Comparison of ENCODE assay signal across 25 mouse cellular contexts in the genomic region with DNA sequence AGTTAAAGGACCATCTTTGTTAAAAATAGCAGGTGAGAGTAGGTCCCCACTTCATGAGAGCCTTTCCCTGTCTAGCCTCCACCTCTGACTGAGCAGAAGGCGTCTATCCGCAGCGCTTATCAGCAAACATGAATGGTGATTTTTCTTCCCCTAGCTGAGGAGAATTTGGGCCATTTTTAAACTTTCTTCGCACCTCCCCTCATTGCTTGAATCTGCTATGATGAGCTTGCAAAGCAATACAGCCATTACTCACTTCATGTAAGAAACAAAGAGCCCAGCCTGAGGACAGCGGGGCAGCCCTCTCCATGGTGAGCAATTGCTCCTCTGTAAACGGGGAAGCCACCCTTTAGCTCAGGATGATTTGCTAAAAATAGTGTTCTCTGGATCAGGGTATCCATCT. TPM values are rescaled to one million over a fixed set of nuclear protein-coding genes. Genes with fewer than 3 reads are reported as not detected.
"Had no signal": no experiment of that assay in that cellular context is flagged by ENCODE, and none has a peak within 500 bp of the region (broad histone marks: within the 10 kb centered on the region; RNA-seq: fewer than 3 reads in every experiment).

No protein-coding gene starts in this region.

- H3K27ac ChIP-seq: limb, embryonic 12.5 days; limb, embryonic 15.5 days; liver, embryonic 14.5 days; macrophage; midbrain, embryonic 12.5 days; midbrain, embryonic 15.5 days; neural tube, embryonic 13.5 days; stomach, embryonic 15.5 days had no signal

- H3K4me2 ChIP-seq: limb, embryonic 12.5 days; limb, embryonic 15.5 days; liver, embryonic 11.5 days; lung, embryonic 14.5 days; midbrain, embryonic 12.5 days; midbrain, embryonic 15.5 days; neural tube, embryonic 13.5 days; stomach, embryonic 15.5 days had no signal

- ATAC-seq: liver, postnatal 0 days; lung, postnatal 0 days; midbrain, embryonic 15.5 days had no signal

- H3K9ac ChIP-seq: limb, embryonic 12.5 days; limb, embryonic 15.5 days; liver, embryonic 14.5 days; liver, postnatal 0 days; lung, embryonic 14.5 days; midbrain, embryonic 12.5 days; midbrain, embryonic 15.5 days; neural tube, embryonic 13.5 days; stomach, embryonic 15.5 days had no signal

- H3K4me3 ChIP-seq: limb, embryonic 12.5 days; limb, embryonic 15.5 days; midbrain, embryonic 12.5 days; midbrain, embryonic 15.5 days; myocyte; neural tube, embryonic 13.5 days; stomach, embryonic 15.5 days had no signal

- H3K9me3 ChIP-seq: limb, embryonic 12.5 days; limb, embryonic 15.5 days; midbrain, embryonic 12.5 days; midbrain, embryonic 15.5 days; neural tube, embryonic 13.5 days; stomach, embryonic 15.5 days had no signal

- H3K27me3 ChIP-seq: stomach, embryonic 15.5 days had no signal

- DNase-seq: kidney, adult 18-20 months; kidney, adult 9 months; kidney, postnatal 14 days; kidney, postnatal 4 days; left cerebral cortex, postnatal 4 days; liver, postnatal 0 days; lung, embryonic 14.5 days; retina, postnatal 1 day; spleen, adult 18-20 months; thymus, adult 18-20 months; thymus, postnatal 36 days had no signal

- H3K36me3 ChIP-seq: limb, embryonic 12.5 days; limb, embryonic 15.5 days; midbrain, embryonic 12.5 days; midbrain, embryonic 15.5 days; neural tube, embryonic 13.5 days; stomach, embryonic 15.5 days had no signal

RNA-seq across cellular contexts. Expression of a gene that starts 14.0 kb away (rescaled TPM):
- total RNA-seq: megakaryocyte, adult 5-6 weeks; monocyte, adult 5-6 weeks; neutrophil, adult 5-6 weeks had no signal
- polyA plus RNA-seq: macrophage had no signal
